Mouse (Mus musculus): ENCODE measurements around the gene Eif1b.

DNA sequence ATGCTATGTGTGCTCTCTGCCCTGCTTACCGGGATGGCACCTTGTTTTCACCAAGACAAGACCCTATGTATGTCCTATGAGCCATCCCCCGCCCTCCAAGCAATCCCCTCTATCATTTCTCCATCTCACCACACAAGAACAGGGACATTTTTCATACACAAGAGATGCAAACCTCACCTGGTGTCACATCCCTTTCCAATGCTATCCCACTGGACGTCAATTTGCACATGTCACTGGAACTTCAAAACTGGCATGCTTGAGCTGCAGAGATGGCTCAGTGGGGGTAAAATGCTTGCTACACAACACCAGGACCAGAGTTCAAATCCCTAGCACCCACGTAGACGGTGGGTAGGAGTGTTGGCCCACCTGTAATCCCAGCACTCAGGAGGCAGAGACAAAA lies 6.0 kb downstream of the Eif1b start:
- TF ChIP-seq CTCF (IDR thresholded peaks at IDR 0.05; ENCODE audit: low read depth, low read length) = no peak
- TF ChIP-seq POLR2A (IDR thresholded peaks at IDR 0.05; ENCODE audit: borderline replicate concordance, low read depth, low read length) = no peak

Data from bone marrow macrophage, adult 2 months (primary cell).